Mouse (Mus musculus): ENCODE measurements around the gene Eif4g2. TPM values are rescaled to one million over a fixed set of nuclear protein-coding genes. Genes with fewer than 3 reads are reported as not detected.

Gene Eif4g2
- total RNA-seq (2021), result 1,000 to 10,000 TPM in 1 of 2 experiments, 100 to 1,000 TPM in 1; 881 to 1,038 TPM
- 16.9 and 25.6 TPM in 2 replicates for polyA plus RNA-seq (2012; rRNA removed)
- long read RNA-seq, full-length matches to known transcripts, result 290 of 434 reads
- long read RNA-seq, partial matches to known transcripts, result 117 of 434 reads
- long read RNA-seq, other reads (novel, unspliced or antisense), result 27 of 434 reads

- DNase-seq, result peak; percentile 100
Measured at GRCm38 (mm10) chr7:111082822-111083732, at the start of gene Eif4g2. TSS of gene Eif4g2 (minus strand) at chr7:111083030.

GRCm38 (mm10) chr7:111132596-111132995, 49.8 kb upstream of the Eif4g2 start:
- peak; percentile 9 for DNase-seq

GRCm38 (mm10) chr7:111126636-111127395, 44.0 kb upstream of the Eif4g2 start:
- peak; percentile 16 for DNase-seq

- no peak for DNase-seq
Measured at GRCm38 (mm10) chr7:111123761-111124546, 41.1 kb upstream of the Eif4g2 start.

DNA sequence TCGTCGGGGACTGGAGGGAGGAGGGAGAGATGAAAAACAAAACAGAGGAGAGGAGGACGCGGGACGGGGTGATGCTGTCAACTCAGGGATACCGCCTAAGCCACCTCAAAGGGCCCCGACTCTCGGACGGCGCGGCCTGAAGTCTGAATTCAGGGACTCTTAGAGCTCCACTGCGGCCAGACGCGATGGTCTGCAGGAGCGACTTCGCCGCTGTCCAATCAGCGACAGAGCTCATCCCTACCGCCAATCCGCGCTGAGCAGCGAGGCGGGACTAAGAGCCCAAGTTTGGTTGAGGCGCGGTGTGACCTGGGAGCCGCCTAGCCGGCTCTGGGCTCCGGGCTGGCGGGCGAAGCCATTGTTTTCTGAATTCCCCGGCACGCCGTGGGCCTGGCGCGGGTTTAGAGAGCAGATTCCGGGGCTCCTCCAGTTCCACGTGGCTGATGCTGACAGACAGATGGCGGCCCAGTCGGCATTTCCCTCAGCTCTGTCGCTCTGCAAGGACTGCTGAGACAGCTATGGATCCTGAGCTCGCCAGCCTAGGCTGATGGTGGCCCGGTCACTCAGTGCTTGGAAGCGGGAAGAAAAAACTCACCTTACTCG, 39.8 kb upstream of the Eif4g2 start:
- DNase-seq, result peak; percentile 98

DNA sequence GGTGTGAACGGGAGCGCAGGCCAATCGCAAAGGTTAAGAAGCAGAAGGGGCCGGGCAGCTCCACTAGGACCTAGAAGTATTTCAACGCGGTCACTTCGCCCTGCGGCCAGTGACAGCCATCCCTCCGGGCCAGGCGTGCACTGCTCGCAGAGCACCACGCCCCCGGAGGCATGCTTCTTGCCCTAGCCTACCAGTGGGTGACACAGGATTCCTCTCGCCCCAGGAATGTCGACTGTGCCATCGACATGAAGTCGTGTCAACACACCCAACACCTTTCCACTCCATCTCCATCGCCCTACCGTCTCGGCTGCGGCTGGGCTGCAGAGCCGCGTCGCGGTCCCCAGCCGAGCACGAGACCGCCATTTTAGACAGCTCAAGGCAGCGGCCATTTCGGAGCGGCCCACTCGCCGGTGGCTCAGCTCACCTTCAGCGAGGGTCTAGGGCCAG, 39.3 kb upstream of the Eif4g2 start:
- peak; percentile 92 for DNase-seq

- DNase-seq, result no peak
Measured at GRCm38 (mm10) chr7:111121522-111121921, 38.7 kb upstream of the Eif4g2 start.

- no peak for DNase-seq
Measured at GRCm38 (mm10) chr7:111109561-111109960, 26.7 kb upstream of the Eif4g2 start.

DNA sequence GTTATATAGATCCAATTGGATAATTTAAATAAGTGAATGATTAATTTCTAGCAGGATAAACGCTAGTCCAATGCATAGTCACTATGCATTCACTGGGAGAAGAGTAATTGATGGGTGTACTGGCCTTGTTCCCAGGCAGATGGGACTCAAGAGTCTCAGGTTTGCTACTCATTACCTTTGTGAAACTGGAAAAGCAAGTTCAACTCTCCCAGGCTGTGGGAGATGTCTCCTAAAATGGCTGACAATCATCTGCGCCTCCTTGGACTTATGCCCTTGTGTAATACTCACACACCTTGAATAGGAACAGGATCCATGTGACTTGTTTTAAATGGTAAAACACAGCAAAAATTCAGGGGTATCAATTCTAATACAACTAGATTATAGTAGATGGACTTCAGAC, 26.3 kb upstream of the Eif4g2 start:
- no peak for DNase-seq

DNA sequence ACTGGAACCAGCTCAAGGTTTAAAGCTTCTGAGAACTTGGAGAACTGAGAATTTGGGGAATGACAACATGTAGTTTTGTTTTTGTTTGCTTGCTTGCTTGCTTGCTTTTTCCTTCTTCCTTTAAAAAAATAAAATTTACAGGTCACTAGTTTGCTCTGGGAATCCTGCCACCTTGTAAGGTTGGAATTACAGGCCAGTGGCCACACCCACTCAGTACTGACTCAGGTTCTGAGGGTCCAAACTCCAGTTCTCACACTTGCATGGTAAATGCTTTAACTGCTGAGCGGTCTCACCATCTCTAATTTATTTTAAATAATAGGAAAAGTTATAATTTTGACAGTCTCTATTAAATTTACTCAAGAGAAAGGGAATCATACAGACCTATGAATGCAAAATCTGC, 15.4 kb upstream of the Eif4g2 start:
- no peak for DNase-seq

DNA sequence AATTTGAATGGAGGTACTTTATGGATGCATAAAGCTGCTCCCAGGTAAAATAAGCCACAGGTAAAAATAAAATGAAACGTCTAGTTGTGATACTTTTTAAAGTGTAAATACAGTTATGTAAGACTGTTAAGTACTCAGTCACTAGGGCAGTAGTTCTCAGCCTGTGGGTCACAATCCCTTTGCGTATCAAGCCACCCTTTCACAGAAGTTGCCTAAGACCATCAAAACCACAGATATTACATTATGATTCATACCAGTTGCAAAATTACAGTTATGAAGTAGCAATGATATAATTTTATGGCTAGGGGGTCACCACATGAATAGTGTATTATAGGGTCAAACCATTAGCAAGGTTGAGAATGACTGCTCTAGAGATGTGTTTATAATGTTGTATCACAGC, 12.3 kb upstream of the Eif4g2 start:
- no peak for DNase-seq

GRCm38 (mm10) chr7:111085153-111085552, 2.3 kb upstream of the Eif4g2 start:
- no peak for DNase-seq

DNA sequence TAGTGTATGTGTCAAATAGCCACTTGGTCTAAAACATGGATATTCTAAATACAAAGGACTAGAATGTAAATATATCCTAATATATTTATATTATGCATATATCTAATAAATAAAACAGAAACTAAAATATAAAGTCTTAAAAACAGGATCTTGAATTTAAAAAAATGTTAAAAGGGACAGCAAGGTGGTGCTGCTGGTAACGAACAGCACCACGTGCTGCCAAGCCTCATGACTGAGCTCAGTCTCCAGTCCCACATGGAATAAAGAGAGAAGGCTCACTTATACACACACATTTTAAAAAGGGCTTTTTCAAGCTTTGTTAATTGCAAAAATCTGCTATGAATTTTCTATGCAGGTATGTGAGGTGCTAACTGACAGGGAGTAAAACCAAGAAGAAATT, 1.6 kb upstream of the Eif4g2 start:
- no peak for DNase-seq

DNA sequence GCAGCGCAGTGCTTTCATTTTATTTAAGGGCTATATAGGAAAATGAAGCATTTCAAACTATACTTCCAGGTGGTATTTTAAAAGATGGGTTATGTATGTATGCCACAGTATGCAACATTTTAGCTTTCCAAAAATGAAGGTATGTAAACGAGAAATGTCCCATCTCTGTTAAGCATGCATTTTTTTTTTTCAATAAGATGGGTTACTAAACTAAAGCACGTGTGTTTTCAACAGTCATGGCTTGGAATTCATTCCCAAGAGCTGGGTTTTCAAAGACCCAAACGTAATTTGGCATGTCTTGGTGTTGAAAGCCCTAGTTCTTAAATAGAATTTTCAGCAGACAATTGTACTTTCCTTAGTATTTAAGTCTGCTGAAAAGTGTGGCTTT, 897 bp upstream of the Eif4g2 start:
- no peak for DNase-seq

- peak; percentile 92 for DNase-seq
Measured at GRCm38 (mm10) chr7:111082043-111082821, 598 bp downstream of the Eif4g2 start.

- DNase-seq, result no peak
Measured at GRCm38 (mm10) chr7:111080876-111081275, 2.0 kb downstream of the Eif4g2 start.

- no peak for DNase-seq
Measured at GRCm38 (mm10) chr7:111080026-111080425, 2.8 kb downstream of the Eif4g2 start.

GRCm38 (mm10) chr7:111078271-111078670, 4.6 kb downstream of the Eif4g2 start:
- no peak for DNase-seq

DNA sequence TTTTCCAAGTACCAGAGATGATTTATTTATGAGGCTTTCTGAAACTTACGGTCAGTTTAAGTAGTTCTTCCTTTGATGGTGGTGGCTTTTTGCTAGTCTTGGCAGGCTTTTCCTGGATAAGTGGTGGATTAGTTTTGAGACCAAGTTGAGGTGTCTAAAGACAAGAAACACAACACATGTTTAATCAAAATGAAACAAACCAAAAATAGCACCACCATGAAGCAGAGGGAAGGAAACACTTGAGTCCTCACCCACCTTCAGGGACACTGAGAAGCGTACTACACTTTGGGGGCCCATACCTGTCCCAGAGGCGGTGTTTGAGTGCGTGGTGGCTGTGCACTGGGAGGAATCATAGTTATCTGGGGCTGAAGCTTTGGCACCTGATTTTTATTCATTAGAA, 7.5 kb downstream of the Eif4g2 start:
- DNase-seq, result no peak

GRCm38 (mm10) chr7:111072410-111072809, 10.4 kb downstream of the Eif4g2 start:
- DNase-seq, result no peak

DNA sequence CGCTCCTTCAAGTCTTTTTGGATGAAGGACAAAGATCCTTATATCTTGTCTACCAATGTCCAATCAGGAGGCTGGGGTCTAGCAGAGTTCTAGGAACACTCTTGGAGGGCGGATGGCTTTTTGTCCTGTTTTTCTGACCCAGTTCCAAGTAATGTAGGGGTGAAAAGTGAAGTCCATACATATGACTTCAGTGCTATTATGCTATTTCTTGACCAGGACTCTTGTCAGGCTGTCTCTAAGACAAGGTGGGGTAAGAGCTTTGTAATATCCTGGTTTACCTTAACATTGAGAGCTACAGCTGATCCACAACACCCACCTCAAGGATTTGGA, 12.7 kb downstream of the Eif4g2 start:
- no peak for DNase-seq

All from adrenal gland, adult 2 months (tissue).